Mouse (Mus musculus): Measurements from ENCODE around the gene Stard8. TPM values are rescaled to one million over a fixed set of nuclear protein-coding genes. Genes with fewer than 3 reads are reported as not detected.
"Not testable (repeated sequence)": the region's sequence is repeated elsewhere in the genome, so short reads cannot be mapped to it uniquely, and the experiment has no call there.

Gene Stard8
- total RNA-seq (2017): 5.9 to 8.0 TPM (median 7.1 TPM) in 3 replicates

DNA sequence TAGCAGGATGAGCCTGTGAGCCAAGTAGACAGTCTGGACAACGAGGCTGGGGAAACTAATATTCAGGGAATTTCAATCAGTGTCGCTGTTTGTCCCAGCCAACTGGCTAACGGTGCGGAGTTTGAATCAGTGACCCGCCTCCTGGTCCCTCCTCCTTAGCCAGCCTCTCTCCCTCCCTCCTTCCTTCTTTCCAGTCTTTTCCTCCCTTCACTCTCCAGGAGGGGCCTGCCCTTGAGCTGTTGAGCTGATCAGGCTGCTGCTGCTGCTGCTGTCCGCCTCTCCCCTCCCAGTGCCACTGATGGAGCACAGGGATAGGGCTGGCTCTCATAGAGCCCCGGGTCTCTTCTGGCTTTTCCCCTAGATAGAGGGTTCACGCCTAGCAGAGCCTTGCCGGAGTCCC, at the start of gene Stard8:
Gene Stard8 (plus strand): TSS at position 203 of the 400 bp plus-strand sequence.
- ATAC-seq (replicated peaks; ENCODE audit: insufficient number of reproducible peaks, low FRiP score, low TSS enrichment, poor library complexity, severe bottlenecking): no peak

DNA sequence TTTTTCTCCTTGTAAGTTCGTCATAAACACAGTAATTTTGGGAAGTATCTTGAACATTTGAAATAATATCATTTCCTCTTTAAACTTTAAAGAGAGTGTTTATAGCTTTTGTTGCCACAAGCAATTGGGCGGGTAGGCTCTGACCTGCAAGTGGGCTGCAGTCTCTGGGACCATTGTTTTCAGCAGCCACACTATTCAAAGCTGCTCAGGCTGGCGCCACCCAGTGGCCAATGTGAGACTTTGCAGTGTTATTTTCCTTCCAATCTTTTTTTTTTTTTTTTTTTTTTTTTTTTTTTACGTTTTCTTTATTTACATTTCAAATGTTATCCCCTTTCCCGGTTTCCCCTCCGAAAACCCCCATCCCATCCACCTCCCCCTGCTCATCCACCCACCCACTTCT, 49.1 kb upstream of the Stard8 start:
- no peak for ATAC-seq (replicated peaks; ENCODE audit: insufficient number of reproducible peaks, low FRiP score, low TSS enrichment, poor library complexity, severe bottlenecking)

DNA sequence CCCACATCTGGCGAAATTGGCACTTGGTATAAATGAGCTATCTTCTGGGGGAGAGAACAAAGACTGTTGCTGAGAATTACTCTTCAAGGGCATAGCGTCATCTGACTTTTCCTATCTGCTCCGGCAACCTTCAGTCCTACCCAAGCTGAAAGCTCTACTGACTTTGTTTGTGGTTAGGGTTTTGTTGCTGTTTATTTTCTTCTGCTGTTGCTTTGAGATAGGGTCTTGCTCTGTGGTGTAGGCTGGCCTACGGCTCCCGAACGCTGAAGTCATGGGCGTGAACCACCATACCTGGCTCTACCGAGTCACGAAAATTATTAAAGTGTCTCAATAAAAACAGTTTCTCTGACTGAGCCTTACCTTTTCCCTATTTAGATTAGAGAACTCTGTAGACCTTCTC, 44.8 kb upstream of the Stard8 start:
- no peak for ATAC-seq (replicated peaks; ENCODE audit: insufficient number of reproducible peaks, low FRiP score, low TSS enrichment, poor library complexity, severe bottlenecking)

- ATAC-seq (replicated peaks; ENCODE audit: insufficient number of reproducible peaks, low FRiP score, low TSS enrichment, poor library complexity, severe bottlenecking): no peak
Measured at GRCm38 (mm10) chrX:98959050-98959449, 44.0 kb upstream of the Stard8 start.

- no peak for ATAC-seq (replicated peaks; ENCODE audit: insufficient number of reproducible peaks, low FRiP score, low TSS enrichment, poor library complexity, severe bottlenecking)
Measured at GRCm38 (mm10) chrX:98963742-98964141, 39.3 kb upstream of the Stard8 start.

DNA sequence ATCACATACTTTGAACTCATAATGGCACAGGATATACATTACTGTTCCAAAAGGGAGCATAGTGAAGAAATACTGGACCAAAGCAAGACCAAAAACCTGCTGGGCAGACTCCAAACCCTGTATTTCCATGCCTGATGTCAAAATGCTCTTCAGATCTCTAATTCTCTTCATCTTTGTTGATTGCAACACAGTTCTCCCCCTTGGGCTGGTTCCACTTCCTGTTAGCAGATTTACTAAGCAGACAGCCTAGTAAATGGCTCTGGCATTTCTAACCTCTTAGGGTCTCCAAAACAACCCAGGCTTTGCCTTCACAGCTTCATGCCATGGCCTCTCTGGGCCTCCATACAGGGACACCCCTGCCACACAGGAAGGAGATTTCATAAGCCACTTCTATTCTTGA, 38.5 kb upstream of the Stard8 start:
- ATAC-seq (replicated peaks; ENCODE audit: insufficient number of reproducible peaks, low FRiP score, low TSS enrichment, poor library complexity, severe bottlenecking): no peak

DNA sequence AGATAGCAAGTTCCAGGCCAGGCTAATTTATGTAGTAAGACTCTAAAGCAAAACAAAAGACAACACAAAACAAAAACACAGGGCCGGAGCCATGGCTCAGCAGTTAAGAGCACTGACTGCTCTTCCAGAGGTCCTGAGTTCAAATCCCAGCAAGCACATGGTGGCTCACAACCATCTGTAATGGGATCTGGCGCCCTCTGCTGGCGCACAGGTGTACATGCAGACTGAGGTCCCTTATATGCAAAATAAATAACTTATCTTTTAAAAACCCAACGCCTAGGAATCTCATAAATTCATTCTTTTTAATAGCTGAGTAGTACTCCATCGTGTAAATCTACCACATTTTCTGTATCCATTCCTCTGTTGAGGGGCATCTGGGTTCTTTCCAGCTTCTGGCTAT, 16.4 kb upstream of the Stard8 start:
- not testable (repeated sequence) for ATAC-seq (replicated peaks; ENCODE audit: insufficient number of reproducible peaks, low FRiP score, low TSS enrichment, poor library complexity, severe bottlenecking)

DNA sequence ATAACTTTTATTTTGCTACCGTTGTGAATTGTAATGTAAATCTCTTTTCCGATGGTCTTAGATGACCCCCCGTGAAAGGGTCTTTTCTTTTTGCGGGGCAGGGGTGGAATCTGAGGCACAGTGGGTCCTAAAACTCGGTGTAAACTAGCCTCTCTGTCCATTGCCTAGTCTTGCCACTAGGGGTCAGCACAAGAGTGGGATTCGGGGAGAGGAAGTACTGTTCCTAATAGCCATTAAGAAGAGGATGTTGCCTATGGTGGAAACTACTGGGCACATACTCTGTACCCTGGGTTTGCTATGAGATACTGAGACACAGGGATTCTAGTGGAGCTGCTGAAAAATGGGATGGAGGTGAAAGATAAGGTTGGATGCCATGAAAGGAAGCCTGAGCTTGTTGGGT, 13.5 kb upstream of the Stard8 start:
- peak; percentile 83 for ATAC-seq (replicated peaks; ENCODE audit: insufficient number of reproducible peaks, low FRiP score, low TSS enrichment, poor library complexity, severe bottlenecking)

- ATAC-seq (replicated peaks; ENCODE audit: insufficient number of reproducible peaks, low FRiP score, low TSS enrichment, poor library complexity, severe bottlenecking): no peak
Measured at GRCm38 (mm10) chrX:99002065-99002464, 983 bp upstream of the Stard8 start.

DNA sequence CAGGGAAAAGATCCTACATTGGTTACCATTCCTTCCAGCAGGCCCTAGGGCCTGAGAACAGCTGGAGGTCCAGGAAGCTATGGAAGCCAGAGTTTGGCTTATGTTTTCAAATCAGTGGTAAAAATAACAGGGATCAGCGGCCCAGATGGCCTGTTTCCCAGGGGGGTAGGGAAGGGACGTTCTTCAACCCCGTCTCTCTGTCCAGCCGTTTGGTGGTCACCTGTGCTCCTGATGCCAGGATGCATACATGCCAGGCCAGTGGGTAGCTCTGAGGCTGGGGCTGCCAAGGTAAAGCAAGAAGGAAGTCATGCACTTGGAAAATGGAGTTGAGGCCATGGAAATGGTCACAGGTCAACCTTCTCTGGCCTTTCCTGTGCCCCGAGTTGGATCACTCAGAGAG, 7.5 kb downstream of the Stard8 start:
- no peak for ATAC-seq (replicated peaks; ENCODE audit: insufficient number of reproducible peaks, low FRiP score, low TSS enrichment, poor library complexity, severe bottlenecking)

DNA sequence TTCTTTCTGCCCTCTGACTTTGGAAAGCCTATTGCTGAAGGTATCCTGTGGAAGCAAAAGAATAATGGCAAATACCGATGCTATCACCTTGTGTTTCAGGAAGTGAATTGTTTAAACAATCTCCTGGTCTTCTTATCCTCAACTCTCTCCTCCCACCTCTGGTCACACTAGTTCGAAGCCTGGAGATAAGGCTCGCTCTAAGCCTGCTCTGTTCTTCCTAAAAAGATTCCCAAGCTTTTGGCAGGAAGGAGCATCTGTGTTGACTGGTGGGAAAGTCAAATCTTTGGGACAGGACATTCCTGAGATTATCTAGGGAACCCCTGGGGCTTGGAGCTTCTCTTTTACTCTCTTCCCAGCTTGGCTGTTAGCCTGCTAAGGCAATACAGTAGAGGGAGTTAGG, 8.2 kb downstream of the Stard8 start:
- ATAC-seq (replicated peaks; ENCODE audit: insufficient number of reproducible peaks, low FRiP score, low TSS enrichment, poor library complexity, severe bottlenecking): no peak

DNA sequence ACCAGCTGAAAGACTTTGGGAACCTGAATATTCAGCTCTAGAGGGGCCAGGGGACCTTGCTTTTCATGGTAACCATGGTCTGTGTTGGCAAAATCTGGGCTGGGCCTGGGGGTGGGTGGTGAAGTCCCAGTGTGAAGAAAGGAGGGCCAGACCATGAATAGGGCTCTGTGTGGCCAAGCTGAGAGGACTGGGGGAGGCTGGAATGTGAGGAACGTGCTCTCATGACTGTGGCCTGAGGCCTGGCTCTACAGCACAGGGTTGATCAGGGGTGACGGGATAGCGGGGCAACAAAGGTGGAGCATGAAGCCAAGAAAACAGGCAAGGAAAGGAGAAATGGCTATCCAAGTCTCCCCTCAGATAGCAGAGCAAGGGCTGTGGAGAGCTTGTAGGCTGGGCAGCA, 9.4 kb downstream of the Stard8 start:
- no peak for ATAC-seq (replicated peaks; ENCODE audit: insufficient number of reproducible peaks, low FRiP score, low TSS enrichment, poor library complexity, severe bottlenecking)

- ATAC-seq (replicated peaks; ENCODE audit: insufficient number of reproducible peaks, low FRiP score, low TSS enrichment, poor library complexity, severe bottlenecking): no peak
Measured at GRCm38 (mm10) chrX:99015705-99016104, 12.7 kb downstream of the Stard8 start.

GRCm38 (mm10) chrX:99016987-99017386, 13.9 kb downstream of the Stard8 start:
- no peak for ATAC-seq (replicated peaks; ENCODE audit: insufficient number of reproducible peaks, low FRiP score, low TSS enrichment, poor library complexity, severe bottlenecking)

- ATAC-seq (replicated peaks; ENCODE audit: insufficient number of reproducible peaks, low FRiP score, low TSS enrichment, poor library complexity, severe bottlenecking): peak; percentile 80
Measured at GRCm38 (mm10) chrX:99017874-99018273, 14.8 kb downstream of the Stard8 start.

DNA sequence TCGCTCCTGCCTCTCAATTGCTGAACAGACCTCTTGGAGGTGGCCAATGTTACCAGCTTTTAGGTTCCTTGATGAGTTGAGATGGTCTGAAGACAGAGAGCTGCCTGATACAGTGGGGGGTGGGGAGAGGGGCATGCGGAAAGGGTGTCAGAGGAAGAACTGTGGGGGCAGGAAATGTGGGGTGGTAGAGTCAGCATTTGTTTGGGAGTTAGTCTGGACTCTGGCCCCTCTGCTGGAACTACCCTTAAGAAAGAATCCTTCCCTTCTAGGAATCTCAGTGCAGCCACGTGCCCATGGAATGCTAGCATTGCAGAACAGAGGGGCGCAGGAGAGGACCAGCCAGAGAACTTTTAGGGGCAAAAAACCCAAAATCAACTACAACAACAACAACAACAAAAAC, 16.3 kb downstream of the Stard8 start:
- ATAC-seq (replicated peaks; ENCODE audit: insufficient number of reproducible peaks, low FRiP score, low TSS enrichment, poor library complexity, severe bottlenecking): no peak

DNA sequence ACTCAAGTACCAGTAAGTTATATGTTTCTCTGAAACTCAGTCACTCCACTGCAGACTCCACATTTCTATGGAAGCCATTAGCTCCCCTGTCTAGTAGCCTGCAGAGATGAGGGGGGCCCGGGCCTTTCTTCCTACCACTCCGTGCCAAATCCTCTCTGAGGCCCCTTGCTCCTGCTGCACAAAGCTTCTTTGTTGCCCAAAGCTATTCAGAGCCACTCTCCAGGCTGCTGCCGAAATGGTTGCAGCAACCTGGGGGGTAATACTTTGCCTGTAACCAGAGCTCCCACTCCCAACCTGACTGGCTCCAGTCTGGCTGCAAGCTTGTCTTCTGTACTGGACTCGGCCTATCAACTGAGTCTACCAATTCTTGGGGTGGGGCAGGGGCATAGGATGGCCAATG, 17.2 kb downstream of the Stard8 start:
- ATAC-seq (replicated peaks; ENCODE audit: insufficient number of reproducible peaks, low FRiP score, low TSS enrichment, poor library complexity, severe bottlenecking): no peak

DNA sequence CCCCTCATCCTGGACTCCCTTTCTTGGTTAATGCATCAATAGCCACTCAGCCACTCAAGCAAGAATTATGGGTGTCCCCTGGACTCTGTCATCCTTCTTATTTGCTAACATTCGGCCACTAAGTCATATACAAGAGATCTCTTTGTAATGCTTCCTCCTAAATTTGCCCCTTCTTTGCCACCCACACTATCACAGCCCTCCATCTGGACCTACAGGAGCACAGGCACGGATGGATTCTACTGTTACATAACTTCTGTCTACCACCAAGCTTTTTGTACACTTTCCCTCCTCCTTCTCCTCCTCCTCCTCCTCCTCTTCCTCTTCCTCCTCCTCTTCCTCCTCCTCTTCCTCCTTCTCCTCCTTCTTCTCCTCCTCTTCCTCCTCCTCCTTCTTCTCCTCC, 18.5 kb downstream of the Stard8 start:
- ATAC-seq (replicated peaks; ENCODE audit: insufficient number of reproducible peaks, low FRiP score, low TSS enrichment, poor library complexity, severe bottlenecking): no peak

DNA sequence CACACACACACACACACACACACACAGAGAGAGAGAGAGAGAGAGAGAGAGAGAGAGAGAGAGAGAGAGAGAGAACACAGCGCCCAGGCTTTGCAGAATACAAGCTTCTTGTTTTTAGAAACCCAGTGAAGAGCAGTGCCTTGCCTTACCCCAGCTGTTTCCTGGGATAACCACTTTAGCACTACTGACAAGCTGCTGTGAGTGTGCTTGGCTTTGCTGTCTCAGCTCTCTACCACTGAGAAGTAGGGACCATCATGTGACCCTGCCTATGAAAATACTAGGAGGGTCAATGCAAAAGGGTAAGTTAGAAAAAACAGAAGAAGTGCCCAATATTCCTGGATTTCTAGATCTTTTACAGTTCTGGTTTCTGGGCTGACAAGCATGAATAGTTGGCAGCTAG, 20.9 kb downstream of the Stard8 start:
- ATAC-seq (replicated peaks; ENCODE audit: insufficient number of reproducible peaks, low FRiP score, low TSS enrichment, poor library complexity, severe bottlenecking): no peak

GRCm38 (mm10) chrX:99035407-99035806, 32.4 kb downstream of the Stard8 start:
- ATAC-seq (replicated peaks; ENCODE audit: insufficient number of reproducible peaks, low FRiP score, low TSS enrichment, poor library complexity, severe bottlenecking): no peak

- ATAC-seq (replicated peaks; ENCODE audit: insufficient number of reproducible peaks, low FRiP score, low TSS enrichment, poor library complexity, severe bottlenecking): peak; percentile 90
Measured at GRCm38 (mm10) chrX:99042451-99042951, 39.5 kb downstream of the Stard8 start.

Data from monocyte, adult 5-6 weeks (primary cell).